Mouse (Mus musculus): ENCODE measurements around the gene Sgo2a.
"Not testable (repeated sequence)": the region's sequence is repeated elsewhere in the genome, so short reads cannot be mapped to it uniquely, and the experiment has no call there.

Gene Sgo2a

GRCm38 (mm10) chr1:57995432-57996132 is at the start of gene Sgo2a:
Gene Sgo2a (plus strand): TSS chr1:57995971.
- DNase-seq (ENCODE audit: low read depth) = peak; percentile 96

- DNase-seq (ENCODE audit: low read depth) = no peak
Measured at GRCm38 (mm10) chr1:57947552-57948347, 48.0 kb upstream of the Sgo2a start.

- DNase-seq (ENCODE audit: low read depth) = peak; percentile 22
Measured at GRCm38 (mm10) chr1:57949195-57949594, 46.6 kb upstream of the Sgo2a start.

GRCm38 (mm10) chr1:57949716-57950115 is 46.1 kb upstream of the Sgo2a start:
- no peak for DNase-seq (ENCODE audit: low read depth)

GRCm38 (mm10) chr1:57952509-57952908 is 43.3 kb upstream of the Sgo2a start:
- DNase-seq (ENCODE audit: low read depth) = no peak

- DNase-seq (ENCODE audit: low read depth) = no peak
Measured at GRCm38 (mm10) chr1:57953586-57954375, 42.0 kb upstream of the Sgo2a start.

- DNase-seq (ENCODE audit: low read depth) = no peak
Measured at GRCm38 (mm10) chr1:57954376-57954765, 41.4 kb upstream of the Sgo2a start.

GRCm38 (mm10) chr1:57955774-57956173 is 40.0 kb upstream of the Sgo2a start:
- no peak for DNase-seq (ENCODE audit: low read depth)

- peak; percentile 86 for DNase-seq (ENCODE audit: low read depth)
Measured at GRCm38 (mm10) chr1:57969327-57970271, 26.2 kb upstream of the Sgo2a start.

GRCm38 (mm10) chr1:57971588-57971987 is 24.2 kb upstream of the Sgo2a start:
- peak; percentile 69 for DNase-seq (ENCODE audit: low read depth)

GRCm38 (mm10) chr1:57976860-57977259 is 18.9 kb upstream of the Sgo2a start:
- no peak for DNase-seq (ENCODE audit: low read depth)

- DNase-seq (ENCODE audit: low read depth) = no peak
Measured at GRCm38 (mm10) chr1:57989052-57989600, 6.6 kb upstream of the Sgo2a start.

- DNase-seq (ENCODE audit: low read depth) = no peak
Measured at GRCm38 (mm10) chr1:57991277-57991676, 4.5 kb upstream of the Sgo2a start.

- no peak for DNase-seq (ENCODE audit: low read depth)
Measured at GRCm38 (mm10) chr1:57996133-57996615, 403 bp downstream of the Sgo2a start.

GRCm38 (mm10) chr1:57998146-57998545 is 2.4 kb downstream of the Sgo2a start:
- DNase-seq (ENCODE audit: low read depth) = peak; percentile 27

GRCm38 (mm10) chr1:58006388-58006787 is 10.6 kb downstream of the Sgo2a start:
- DNase-seq (ENCODE audit: low read depth) = not testable (repeated sequence)

GRCm38 (mm10) chr1:58018856-58019255 is 23.1 kb downstream of the Sgo2a start, which contains the start of gene Kctd18:
Gene Kctd18 (minus strand): TSS chr1:58018956.
- no peak for DNase-seq (ENCODE audit: low read depth)

GRCm38 (mm10) chr1:58027707-58028106 is 31.9 kb downstream of the Sgo2a start:
- DNase-seq (ENCODE audit: low read depth) = no peak

GRCm38 (mm10) chr1:58029636-58030117 is 33.9 kb downstream of the Sgo2a start, which contains the start of gene Aox1:
Gene Aox1 (plus strand): TSS chr1:58029931.
- DNase-seq (ENCODE audit: low read depth) = peak; percentile 92

- peak; percentile 63 for DNase-seq (ENCODE audit: low read depth)
Measured at GRCm38 (mm10) chr1:58030156-58030871, 34.5 kb downstream of the Sgo2a start.

All from 416B (cell line).